ENCODE assay signal across 12 mouse cellular contexts in genomic region chr11:34770666-34771065, GRCm38 (mm10). TPM values are rescaled to one million over a fixed set of nuclear protein-coding genes. Genes with fewer than 3 reads are reported as not detected.
DNase-seq lines count a peak whose midpoint lies in the region; ATAC-seq and TF ChIP-seq lines count a peak whose summit lies in the region.
"Had no signal": no experiment of that assay in that cellular context is flagged by ENCODE, and none has a peak within 500 bp of the region (broad histone marks: within the 10 kb centered on the region; RNA-seq: fewer than 3 reads in every experiment).

No protein-coding gene starts in this region.

- TF ChIP-seq CTCF in heart, postnatal 0 days (IDR thresholded peaks at IDR 0.05; ENCODE audit: low read depth) = no peak
- no peak for TF ChIP-seq CTCF in thymus, adult 2 months (IDR thresholded peaks at IDR 0.05; ENCODE audit: borderline replicate concordance, control insufficient read depth, extremely low read depth, insufficient read depth, low read length, poor library complexity)

- no peaks in the 10 kb centered on the region for H3K9me3 ChIP-seq in heart, postnatal 0 days (replicated peaks; ENCODE audit: control insufficient read depth, low read length)
- H3K9me3 ChIP-seq in heart, embryonic 10.5 days = 0 out of 2 replicates have a peak, but pooled peaks cover 4% of the 10 kb centered on the region
- H3K9me3 ChIP-seq: liver, embryonic 13.5 days; midbrain, embryonic 15.5 days had no signal

- no peak for ATAC-seq in heart, postnatal 0 days (ENCODE audit: insufficient read depth, low read depth)
- no peak; the same call in 1 of the 2 replicates for ATAC-seq in megakaryocyte, adult 5-6 weeks (ENCODE audit: poor library complexity, severe bottlenecking)
- ATAC-seq: forebrain, postnatal 0 days; midbrain, embryonic 15.5 days had no signal

- H3K27ac ChIP-seq in heart, postnatal 0 days (ENCODE audit: low read depth) = peak overlapping the region; percentile 3; the same call in 1 of the 2 replicates
- H3K27ac ChIP-seq in heart, embryonic 10.5 days = no peak overlapping the region
- peak overlapping the region; percentile 96 for H3K27ac ChIP-seq in thymus, adult 2 months (ENCODE audit: control insufficient read depth, insufficient read depth, low read length)
- H3K27ac ChIP-seq: liver, embryonic 13.5 days; midbrain, embryonic 15.5 days had no signal

- TF ChIP-seq EP300 in heart, postnatal 0 days (IDR thresholded peaks at IDR 0.05; ENCODE audit: low read depth) = no peak

- intact Hi-C loops in heart, postnatal 25 days (cut with DNase I) = no loop called here

- H3K36me3 ChIP-seq in heart, postnatal 0 days (replicated peaks; ENCODE audit: control insufficient read depth, insufficient read depth, low read length) = no peaks in the 10 kb centered on the region
- H3K36me3 ChIP-seq in heart, embryonic 10.5 days = no peaks in the 10 kb centered on the region
- peaks cover 3% of the 10 kb centered on the region; the same call in 1 of the 2 replicates for H3K36me3 ChIP-seq in thymus, adult 2 months (ENCODE audit: control insufficient read depth, insufficient read depth, low read length)
- H3K36me3 ChIP-seq: G1E; liver, embryonic 13.5 days; midbrain, embryonic 15.5 days had no signal

- no peak for DNase-seq in heart, postnatal 0 days (ENCODE audit: low spot score)
- no peak for DNase-seq in heart, embryonic 10.5 days (ENCODE audit: low spot score)
- DNase-seq in thymus, adult 2 months = no peak
- DNase-seq in thymus, postnatal 4 days = no peak
- DNase-seq in induced T-regulatory cell, adult 2 months (ENCODE audit: low read depth) = peak; percentile 82
- no peak for DNase-seq in cerebellum, adult 18-20 months
- DNase-seq in heart, postnatal 25 days (ENCODE audit: low spot score) = no peak
- DNase-seq: forebrain, postnatal 0 days; liver, embryonic 13.5 days had no signal

- no peak for TF ChIP-seq POLR2A in thymus, adult 2 months (IDR thresholded peaks at IDR 0.05; ENCODE audit: control insufficient read depth, extremely low read depth, insufficient read depth, low read length, poor library complexity)

- H3K4me2 ChIP-seq in heart, postnatal 0 days (ENCODE audit: low read depth, low read length) = peak overlapping the region; percentile 28; the same call in 1 of the 2 replicates
- H3K4me2 ChIP-seq: liver, embryonic 13.5 days; midbrain, embryonic 15.5 days had no signal

- no peak overlapping the region for H3K9ac ChIP-seq in heart, postnatal 0 days (replicated peaks; ENCODE audit: low read depth, low read length)
- H3K9ac ChIP-seq: forebrain, postnatal 0 days; liver, embryonic 13.5 days; midbrain, embryonic 15.5 days had no signal

- no peaks in the 10 kb centered on the region for H3K27me3 ChIP-seq in heart, postnatal 0 days (ENCODE audit: control insufficient read depth, insufficient read depth, low read length)
- H3K27me3 ChIP-seq in heart, embryonic 10.5 days (ENCODE audit: insufficient read depth, poor library complexity, severe bottlenecking) = no peaks in the 10 kb centered on the region
- H3K27me3 ChIP-seq in thymus, adult 2 months (ENCODE audit: control insufficient read depth, insufficient read depth, low read length) = no peaks in the 10 kb centered on the region
- H3K27me3 ChIP-seq: liver, embryonic 13.5 days; midbrain, embryonic 15.5 days had no signal

- 65% methylated on average over 4 of the region's 4 CpGs for WGBS in heart, postnatal 0 days
- WGBS in heart, embryonic 10.5 days = 65% methylated on average over 4 of the region's 4 CpGs
- 6% methylated on average over 4 of the region's 4 CpGs for WGBS in thymus, adult 2 months

- H3K4me3 ChIP-seq in heart, postnatal 0 days (ENCODE audit: low read depth, low read length) = no peak overlapping the region
- H3K4me3 ChIP-seq in heart, embryonic 10.5 days = no peak overlapping the region
- no peak overlapping the region for H3K4me3 ChIP-seq in thymus, adult 2 months (ENCODE audit: control insufficient read depth, insufficient read depth, low read length)
- H3K4me3 ChIP-seq: liver, embryonic 13.5 days; midbrain, embryonic 15.5 days had no signal

- peaks cover 6% of the 10 kb centered on the region; the same call in 1 of the 2 replicates for H3K4me1 ChIP-seq in heart, postnatal 0 days (ENCODE audit: control insufficient read depth, insufficient read depth)
- H3K4me1 ChIP-seq in heart, embryonic 10.5 days = peaks cover 6% of the 10 kb centered on the region; the same call in 1 of the 2 replicates
- peaks cover 49% of the 10 kb centered on the region for H3K4me1 ChIP-seq in thymus, adult 2 months (replicated peaks; ENCODE audit: control insufficient read depth, insufficient read depth, low read length)
- H3K4me1 ChIP-seq: midbrain, embryonic 15.5 days had no signal

RNA-seq across cellular contexts. Expression of gene Dock2, which starts 13.0 kb away (rescaled TPM):
- 3.1 and 3.6 TPM in 2 replicates for total RNA-seq in heart, postnatal 0 days (2014; rRNA removed; ENCODE audit: low replicate concordance)
- polyA plus RNA-seq in heart, postnatal 0 days (2015; fragmentation: Nextera tagmentation; extraction: Ambion mirVana) = 0.26 and 0.33 TPM in 2 replicates
- polyA plus RNA-seq in heart, embryonic 10.5 days (2016; fragmentation: Nextera tagmentation; extraction: Ambion mirVana) = 0.68 and 1.2 TPM in 2 replicates
- polyA plus RNA-seq in thymus, adult 2 months (2012; rRNA removed) = 48.9 and 50.5 TPM in 2 replicates
- 153 and 160 TPM in 2 replicates for total RNA-seq in megakaryocyte, adult 5-6 weeks (2015)
- total RNA-seq in megakaryocyte, adult 5-6 weeks (2017) = 218 and 238 TPM in 2 replicates
- 1 to 10 TPM; 2.2 to 2.5 TPM for total RNA-seq in heart, postnatal 25 days (2021)

Comparison
In these comparisons a context has a peak if more than half of its experiments do, and no peak if none do; other contexts are left out.
1. RNA of gene Dock2, which starts 13.0 kb away (total RNA-seq): 153 to 238 TPM in megakaryocyte, adult 5-6 weeks; 3.1 to 3.6 TPM in heart, postnatal 0 days and 2.2 to 2.5 TPM in heart, postnatal 25 days; every median in the first group is over 10 times any median in the second.